8 mouse cellular contexts compared by ENCODE assay signal in genomic region chr9:23083562-23083961, GRCm38 (mm10).
DNase-seq lines count a peak whose midpoint lies in the region; ATAC-seq and TF ChIP-seq lines count a peak whose summit lies in the region.

No protein-coding gene starts in this region.

- no peak for TF ChIP-seq POLR2A in thymus, adult 2 months (IDR thresholded peaks at IDR 0.05; ENCODE audit: control insufficient read depth, extremely low read depth, insufficient read depth, low read length, poor library complexity)

- H3K4me2 ChIP-seq in intestine, postnatal 0 days (replicated peaks; ENCODE audit: low read depth) = peak overlapping the region; percentile 49; the same call in 1 of the 2 replicates
- H3K4me2 ChIP-seq in midbrain, embryonic 13.5 days (replicated peaks) = peak overlapping the region; percentile 42
- H3K4me2 ChIP-seq in stomach, embryonic 15.5 days = peak overlapping the region; percentile 48

- DNase-seq in adrenal gland, postnatal 10 days = peak; percentile 93
- DNase-seq in embryonic facial prominence, embryonic 10.5 days (ENCODE audit: low spot score) = peak; percentile 70
- DNase-seq in heart, adult 18-20 months = peak; percentile 88 to 90
- peak; percentile 48 to 49 for DNase-seq in left cerebral cortex, postnatal 25 days (ENCODE audit: low spot score in 2 of 2)
- DNase-seq in thymus, adult 2 months = no peak

- H3K9ac ChIP-seq in intestine, postnatal 0 days (ENCODE audit: low read depth, low read length) = no peak overlapping the region
- no peak overlapping the region; the same call in 1 of the 2 replicates for H3K9ac ChIP-seq in midbrain, embryonic 13.5 days (replicated peaks)
- H3K9ac ChIP-seq in stomach, embryonic 15.5 days = no peak overlapping the region

- ATAC-seq in intestine, postnatal 0 days = 0 out of 2 replicates have a peak, but pooled peaks have one; percentile 33
- peak; percentile 95 for ATAC-seq in midbrain, embryonic 13.5 days
- ATAC-seq in stomach, embryonic 15.5 days (ENCODE audit: insufficient read depth, low FRiP score, low read depth) = peak; percentile 92

- intact Hi-C loops in left cerebral cortex, postnatal 25 days (cut with DNase I) = no loop called here

- TF ChIP-seq CTCF in intestine, postnatal 0 days (IDR thresholded peaks at IDR 0.05; ENCODE audit: low read depth) = no peak
- no peak for TF ChIP-seq CTCF in thymus, adult 2 months (IDR thresholded peaks at IDR 0.05; ENCODE audit: borderline replicate concordance, control insufficient read depth, extremely low read depth, insufficient read depth, low read length, poor library complexity)

- no peaks in the 10 kb centered on the region for H3K9me3 ChIP-seq in embryonic facial prominence, embryonic 10.5 days
- H3K9me3 ChIP-seq in intestine, postnatal 0 days (ENCODE audit: control insufficient read depth) = no peaks in the 10 kb centered on the region
- H3K9me3 ChIP-seq in midbrain, embryonic 13.5 days = no peaks in the 10 kb centered on the region
- no peaks in the 10 kb centered on the region for H3K9me3 ChIP-seq in stomach, embryonic 15.5 days

- no peak overlapping the region for H3K4me3 ChIP-seq in embryonic facial prominence, embryonic 10.5 days
- H3K4me3 ChIP-seq in intestine, postnatal 0 days (ENCODE audit: low read depth, low read length) = no peak overlapping the region
- H3K4me3 ChIP-seq in midbrain, embryonic 13.5 days (replicated peaks) = no peak overlapping the region
- H3K4me3 ChIP-seq in stomach, embryonic 15.5 days (replicated peaks) = peak overlapping the region; percentile 14; the same call in 1 of the 2 replicates
- H3K4me3 ChIP-seq in thymus, adult 2 months (ENCODE audit: control insufficient read depth, insufficient read depth, low read length) = no peak overlapping the region

- H3K4me1 ChIP-seq in embryonic facial prominence, embryonic 10.5 days = peaks cover 18% of the 10 kb centered on the region
- H3K4me1 ChIP-seq in intestine, postnatal 0 days (replicated peaks; ENCODE audit: control insufficient read depth, insufficient read depth, low read length) = no peaks in the 10 kb centered on the region; the same call in 1 of the 2 replicates
- peaks cover 14% of the 10 kb centered on the region for H3K4me1 ChIP-seq in midbrain, embryonic 13.5 days (replicated peaks)
- peaks cover 15% of the 10 kb centered on the region for H3K4me1 ChIP-seq in stomach, embryonic 15.5 days
- peaks cover 4% of the 10 kb centered on the region; the same call in 1 of the 2 replicates for H3K4me1 ChIP-seq in thymus, adult 2 months (replicated peaks; ENCODE audit: control insufficient read depth, insufficient read depth, low read length)

- H3K36me3 ChIP-seq in embryonic facial prominence, embryonic 10.5 days (replicated peaks) = no peaks in the 10 kb centered on the region
- no peaks in the 10 kb centered on the region for H3K36me3 ChIP-seq in intestine, postnatal 0 days (ENCODE audit: control insufficient read depth, insufficient read depth)
- no peaks in the 10 kb centered on the region for H3K36me3 ChIP-seq in midbrain, embryonic 13.5 days
- no peaks in the 10 kb centered on the region for H3K36me3 ChIP-seq in stomach, embryonic 15.5 days
- no peaks in the 10 kb centered on the region for H3K36me3 ChIP-seq in thymus, adult 2 months (ENCODE audit: control insufficient read depth, insufficient read depth, low read length)

- no peaks in the 10 kb centered on the region for H3K27me3 ChIP-seq in embryonic facial prominence, embryonic 10.5 days (replicated peaks; ENCODE audit: low read depth, poor library complexity, severe bottlenecking)
- no peaks in the 10 kb centered on the region for H3K27me3 ChIP-seq in intestine, postnatal 0 days (replicated peaks; ENCODE audit: control insufficient read depth, insufficient read depth, low read length)
- H3K27me3 ChIP-seq in midbrain, embryonic 13.5 days = no peaks in the 10 kb centered on the region; the same call in 1 of the 2 replicates
- H3K27me3 ChIP-seq in stomach, embryonic 15.5 days (replicated peaks) = no peaks in the 10 kb centered on the region
- no peaks in the 10 kb centered on the region for H3K27me3 ChIP-seq in thymus, adult 2 months (ENCODE audit: control insufficient read depth, insufficient read depth, low read length)

- WGBS in embryonic facial prominence, embryonic 10.5 days = 51% methylated on average over 17 of the region's 17 CpGs
- WGBS in intestine, postnatal 0 days = 8% methylated on average over 17 of the region's 17 CpGs
- 8% methylated on average over 17 of the region's 17 CpGs for WGBS in midbrain, embryonic 13.5 days
- WGBS in stomach, embryonic 15.5 days = 9% methylated on average over 17 of the region's 17 CpGs
- 24% methylated on average over 17 of the region's 17 CpGs for WGBS in thymus, adult 2 months

- peak overlapping the region; percentile 81 for H3K27ac ChIP-seq in embryonic facial prominence, embryonic 10.5 days (replicated peaks)
- no peak overlapping the region for H3K27ac ChIP-seq in intestine, postnatal 0 days (ENCODE audit: low read depth, low read length)
- peak overlapping the region; percentile 79 for H3K27ac ChIP-seq in midbrain, embryonic 13.5 days
- peak overlapping the region; percentile 59 for H3K27ac ChIP-seq in stomach, embryonic 15.5 days
- H3K27ac ChIP-seq in thymus, adult 2 months (ENCODE audit: control insufficient read depth, insufficient read depth, low read length) = no peak overlapping the region

Comparison
In these comparisons a context has a peak if more than half of its experiments do, and no peak if none do; other contexts are left out.
1. H3K27ac ChIP-seq: peak in embryonic facial prominence, embryonic 10.5 days (single experiment), midbrain, embryonic 13.5 days (single experiment) and stomach, embryonic 15.5 days (single experiment); none in intestine, postnatal 0 days (single experiment) and thymus, adult 2 months (single experiment).
2. ATAC-seq: peak in every context shown above with its lines; median percentile 95 in midbrain, embryonic 13.5 days; 92 in stomach, embryonic 15.5 days; 33 in intestine, postnatal 0 days.
3. Peak in every context shown above with its lines, with median percentiles within 50 percentile points of each other: H3K4me2 ChIP-seq.